Mouse (Mus musculus) layer of hippocampus, postnatal 25 days (tissue): Measurements from ENCODE around the gene Vav3. TPM values are rescaled to one million over a fixed set of nuclear protein-coding genes. Genes with fewer than 3 reads are reported as not detected.
"Not testable (repeated sequence)": the region's sequence is repeated elsewhere in the genome, so short reads cannot be mapped to it uniquely, and the experiment has no call there.

Source experiments
- DNase-seq, 2 experiments: peaks; one replicate each; pipeline ENCODE4 v3.0.0; 2022; ENCODE audit warnings: mixed read lengths in 2 of 2, low spot score in 1 of 2; ENCODE audit errors: extremely low spot score in 1 of 2
- total RNA-seq, 2 experiments: library from RNA; stranded (reverse); gene quantifications; 2 replicates each; pipeline ENCODE4 v1.2.3; 2021

Vav3 gene
- total RNA-seq, 2 experiments from 2014 or later = 11.2 to 15.9 TPM

- DNase-seq = no peak
Observed at GRCm38 (mm10) chr3:109431285-109431684, 90.8 kb downstream of the Vav3 start.

- no peak for DNase-seq
Observed at GRCm38 (mm10) chr3:109438552-109438951, 98.1 kb downstream of the Vav3 start.

GRCm38 (mm10) chr3:109439253-109439652, 98.8 kb downstream of the Vav3 start:
- no peak for DNase-seq

GRCm38 (mm10) chr3:109440001-109440400, 99.5 kb downstream of the Vav3 start:
- DNase-seq = no peak

- no peak for DNase-seq
Observed at GRCm38 (mm10) chr3:109444077-109444476, 103.6 kb downstream of the Vav3 start.

- no peak for DNase-seq
Observed at GRCm38 (mm10) chr3:109446903-109447302, 106.5 kb downstream of the Vav3 start.

- DNase-seq = not testable (repeated sequence)
Observed at GRCm38 (mm10) chr3:109448249-109448648, 107.8 kb downstream of the Vav3 start.

- DNase-seq = no peak
Observed at GRCm38 (mm10) chr3:109451966-109452365, 111.5 kb downstream of the Vav3 start.

GRCm38 (mm10) chr3:109454633-109455032, 114.2 kb downstream of the Vav3 start:
- DNase-seq = no peak

- no peak for DNase-seq
Observed at GRCm38 (mm10) chr3:109456340-109456739, 115.9 kb downstream of the Vav3 start.

- no peak for DNase-seq
Observed at GRCm38 (mm10) chr3:109463684-109464083, 123.2 kb downstream of the Vav3 start.

- no peak for DNase-seq
Observed at GRCm38 (mm10) chr3:109464600-109464999, 124.1 kb downstream of the Vav3 start.

GRCm38 (mm10) chr3:109466541-109466940, 126.1 kb downstream of the Vav3 start:
- no peak for DNase-seq

- DNase-seq = no peak
Observed at GRCm38 (mm10) chr3:109467288-109467687, 126.8 kb downstream of the Vav3 start.

GRCm38 (mm10) chr3:109469465-109469864, 129.0 kb downstream of the Vav3 start:
- DNase-seq = no peak

GRCm38 (mm10) chr3:109470651-109471255, 130.3 kb downstream of the Vav3 start:
- no peak for DNase-seq

- no peak for DNase-seq
Observed at GRCm38 (mm10) chr3:109476521-109476920, 136.1 kb downstream of the Vav3 start.

- no peak for DNase-seq
Observed at GRCm38 (mm10) chr3:109478297-109478696, 137.8 kb downstream of the Vav3 start.

GRCm38 (mm10) chr3:109480625-109481024, 140.2 kb downstream of the Vav3 start:
- no peak for DNase-seq

- no peak for DNase-seq
Observed at GRCm38 (mm10) chr3:109486786-109487185, 146.3 kb downstream of the Vav3 start.

- DNase-seq = no peak
Observed at GRCm38 (mm10) chr3:109487823-109488222, 147.4 kb downstream of the Vav3 start.

- no peak for DNase-seq
Observed at GRCm38 (mm10) chr3:109488750-109489171, 148.3 kb downstream of the Vav3 start.
